Mouse (Mus musculus): ENCODE data around the gene Drg1. TPM values are rescaled to one million over a fixed set of nuclear protein-coding genes. Genes with fewer than 3 reads are reported as not detected.
A peak's percentile ranks its signal among the peaks of the same experiment; 100 is the strongest.

Drg1 gene
- polyA plus RNA-seq, 1 experiment from 2014 or later, result 182 TPM

DNA sequence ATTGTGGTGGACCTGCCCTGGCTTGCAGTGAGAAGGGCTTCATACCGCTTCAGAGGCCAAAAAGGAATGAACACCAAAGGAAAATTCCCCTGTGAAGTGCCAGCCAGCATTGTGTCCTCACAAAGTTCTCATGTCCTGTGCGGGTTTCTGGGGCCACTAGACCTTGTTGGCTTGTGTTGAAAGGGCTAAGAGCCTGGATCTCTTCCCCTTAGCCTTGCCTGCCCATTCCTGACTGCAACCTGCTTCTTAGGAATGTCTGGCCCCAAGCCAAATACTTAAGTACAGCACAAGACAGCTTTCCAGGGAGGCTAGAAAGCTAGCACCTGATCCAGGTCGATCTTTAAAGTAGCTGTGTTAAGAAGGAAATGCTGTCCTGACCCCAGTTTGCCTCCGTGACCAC lies 36.6 kb upstream of the Drg1 start:
- Histone ChIP-seq H3K9ac (ENCODE audit: low read depth, low read length) (no peak overlapping the region), H3K27me3 (ENCODE audit: control insufficient read depth, insufficient read depth, low read length) (no peaks in the 10 kb centered on the region)
- WGBS (ENCODE audit: insufficient replicate concordance), result 77% methylated on average over 4 of the region's 4 CpGs

DNA sequence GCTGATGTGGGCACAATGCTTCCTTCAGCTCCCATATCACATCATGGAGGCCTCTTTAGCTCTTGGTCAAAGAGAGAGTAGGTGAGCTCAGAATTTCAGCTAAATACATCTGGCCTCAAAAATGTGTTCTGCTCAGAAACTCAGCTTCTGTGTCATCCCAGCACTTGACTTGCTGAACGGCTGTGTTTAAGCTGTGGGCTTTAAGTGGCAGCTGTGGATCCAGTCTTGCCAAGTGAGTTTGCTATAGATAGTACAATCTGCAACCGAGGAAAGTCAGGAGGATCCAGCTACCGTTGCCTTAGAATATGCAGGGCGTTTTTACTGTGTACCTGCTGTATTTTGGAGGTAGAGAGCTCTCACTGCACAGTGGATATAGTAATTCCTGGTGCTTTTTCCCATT lies 36.2 kb upstream of the Drg1 start:
- Histone ChIP-seq H3K27me3 (ENCODE audit: control insufficient read depth, insufficient read depth, low read length) (no peaks in the 10 kb centered on the region), H3K36me3 (ENCODE audit: control insufficient read depth, insufficient read depth, low read length) (peaks cover 63% of the 10 kb centered on the region), H3K4me3 (ENCODE audit: low read depth, low read length) (no peak overlapping the region), H3K4me1 (ENCODE audit: control insufficient read depth, insufficient read depth, low read length) (no peaks in the 10 kb centered on the region), H3K9me3 (replicated peaks; ENCODE audit: control insufficient read depth, low read length) (no peaks in the 10 kb centered on the region), H3K9ac (ENCODE audit: low read depth, low read length) (no peak overlapping the region), H3K27ac (ENCODE audit: low read depth, low read length) (no peak overlapping the region), H3K4me2 (no peak overlapping the region)
- WGBS (ENCODE audit: insufficient replicate concordance), result 73% methylated on average over 4 of the region's 4 CpGs
- ATAC-seq (replicated peaks; ENCODE audit: insufficient number of reproducible peaks, low FRiP score, low TSS enrichment), result no peak

More for the DNA sequence above, 36.6 kb upstream of the Drg1 start:
- H3K4me2 ChIP-seq, result no peak overlapping the region
- no peaks in the 10 kb centered on the region for H3K9me3 ChIP-seq (replicated peaks; ENCODE audit: control insufficient read depth, low read length)
- no peak for ATAC-seq (replicated peaks; ENCODE audit: insufficient number of reproducible peaks, low FRiP score, low TSS enrichment)
- H3K4me3 ChIP-seq (ENCODE audit: low read depth, low read length), result no peak overlapping the region
- no peak overlapping the region for H3K27ac ChIP-seq (ENCODE audit: low read depth, low read length)
- no peaks in the 10 kb centered on the region for H3K4me1 ChIP-seq (ENCODE audit: control insufficient read depth, insufficient read depth, low read length)
- H3K36me3 ChIP-seq (ENCODE audit: control insufficient read depth, insufficient read depth, low read length), result peaks cover 67% of the 10 kb centered on the region

DNA sequence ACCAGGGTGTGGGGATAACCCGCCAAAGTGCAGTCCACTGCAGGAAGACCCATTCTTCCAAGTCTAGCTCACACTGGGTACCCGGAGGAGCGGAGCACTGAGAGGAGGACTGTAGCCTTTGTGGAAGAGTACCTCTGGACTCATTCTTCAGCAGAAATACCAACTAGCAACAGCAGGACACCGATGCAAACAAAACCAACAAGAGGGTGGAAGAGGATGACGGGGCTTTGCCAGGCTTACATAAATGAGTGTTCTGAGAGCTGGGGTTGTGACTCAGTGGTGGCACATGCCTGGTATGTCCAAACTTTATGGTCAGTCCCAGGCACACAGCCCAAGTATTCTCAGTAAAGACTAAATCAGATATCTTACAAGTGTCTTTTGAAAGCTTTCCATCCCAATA lies 34.9 kb upstream of the Drg1 start:
- Histone ChIP-seq H3K9me3 (replicated peaks; ENCODE audit: control insufficient read depth, low read length) (no peaks in the 10 kb centered on the region), H3K4me2 (no peak overlapping the region), H3K36me3 (ENCODE audit: control insufficient read depth, insufficient read depth, low read length) (peaks cover 58% of the 10 kb centered on the region), H3K27ac (ENCODE audit: low read depth, low read length) (no peak overlapping the region), H3K4me1 (ENCODE audit: control insufficient read depth, insufficient read depth, low read length) (no peaks in the 10 kb centered on the region), H3K4me3 (ENCODE audit: low read depth, low read length) (no peak overlapping the region), H3K27me3 (ENCODE audit: control insufficient read depth, insufficient read depth, low read length) (no peaks in the 10 kb centered on the region), H3K9ac (ENCODE audit: low read depth, low read length) (no peak overlapping the region)
- 92% methylated on average over 5 of the region's 5 CpGs for WGBS (ENCODE audit: insufficient replicate concordance)
- no peak for ATAC-seq (replicated peaks; ENCODE audit: insufficient number of reproducible peaks, low FRiP score, low TSS enrichment)

DNA sequence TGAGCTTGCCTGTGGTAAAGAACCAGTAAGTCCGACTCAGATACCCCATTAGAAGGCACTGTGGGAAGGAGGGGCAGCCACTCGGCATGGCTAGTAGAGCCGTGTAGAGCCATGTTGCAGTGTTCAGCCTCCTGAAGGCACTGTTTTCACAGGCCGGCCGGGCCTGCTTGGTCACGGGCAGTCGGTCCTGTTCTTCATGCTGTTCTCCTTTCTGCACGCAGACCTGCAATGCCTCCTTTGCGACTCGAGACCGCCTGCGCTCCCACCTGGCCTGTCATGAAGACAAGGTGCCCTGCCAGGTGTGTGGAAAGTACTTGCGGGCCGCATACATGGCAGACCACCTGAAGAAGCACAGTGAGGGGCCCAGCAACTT lies 32.6 kb upstream of the Drg1 start:
- Histone ChIP-seq H3K36me3 (ENCODE audit: control insufficient read depth, insufficient read depth, low read length) (peaks cover 61% of the 10 kb centered on the region), H3K9ac (ENCODE audit: low read depth, low read length) (no peak overlapping the region), H3K9me3 (replicated peaks; ENCODE audit: control insufficient read depth, low read length) (no peaks in the 10 kb centered on the region), H3K4me3 (ENCODE audit: low read depth, low read length) (no peak overlapping the region), H3K27ac (ENCODE audit: low read depth, low read length) (no peak overlapping the region), H3K4me2 (no peak overlapping the region), H3K27me3 (ENCODE audit: control insufficient read depth, insufficient read depth, low read length) (no peaks in the 10 kb centered on the region), H3K4me1 (ENCODE audit: control insufficient read depth, insufficient read depth, low read length) (peaks cover 9% of the 10 kb centered on the region)
- 92% methylated on average over 14 of the region's 14 CpGs for WGBS (ENCODE audit: insufficient replicate concordance)
- no peak for ATAC-seq (replicated peaks; ENCODE audit: insufficient number of reproducible peaks, low FRiP score, low TSS enrichment)

DNA sequence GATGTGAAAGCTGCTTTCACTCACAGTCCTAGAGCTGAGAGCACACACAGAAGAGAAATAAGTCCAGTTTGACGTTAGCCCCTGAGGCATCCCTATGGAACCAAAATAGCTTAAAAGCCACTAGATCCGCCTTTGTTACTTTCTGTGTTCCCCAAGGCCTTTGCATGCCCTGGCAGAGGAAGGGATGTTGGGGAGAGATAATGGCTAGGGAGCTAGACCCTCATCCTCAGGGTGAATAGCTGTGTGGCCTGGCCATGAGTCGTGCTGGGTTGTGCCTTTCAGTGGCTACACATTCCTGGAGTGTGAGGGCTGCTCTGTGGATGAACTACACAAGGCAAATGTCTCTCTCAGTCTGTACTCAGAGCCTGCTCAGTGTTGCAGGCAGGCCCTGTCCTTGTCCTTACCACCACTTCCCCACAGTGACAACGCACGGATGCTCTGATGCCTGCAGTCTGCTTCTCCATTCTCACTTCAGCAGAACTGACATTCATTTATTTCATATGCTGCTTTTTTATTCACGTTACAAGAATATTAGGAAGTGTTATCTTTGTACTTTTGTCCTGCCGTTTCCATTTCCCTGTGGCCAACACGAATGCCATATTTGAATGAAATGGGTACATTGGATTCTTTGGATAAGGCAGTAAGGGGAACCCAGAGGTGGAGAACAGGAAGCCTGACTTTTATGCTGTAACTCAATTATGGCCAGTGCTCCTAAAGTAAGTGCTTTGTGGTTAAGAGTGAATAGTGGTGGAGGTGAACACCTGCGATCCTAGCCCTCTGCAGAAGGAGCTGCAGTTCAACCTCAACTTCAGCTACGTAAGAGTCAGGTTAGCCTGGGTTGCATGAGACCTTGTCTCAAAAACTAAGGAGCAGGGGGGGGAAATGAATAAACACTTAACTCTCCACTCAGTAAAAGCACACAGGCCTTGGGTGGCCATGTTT lies 31.9 kb upstream of the Drg1 start:
- Histone ChIP-seq H3K4me2 (no peak overlapping the region), H3K4me3 (ENCODE audit: low read depth, low read length) (no peak overlapping the region), H3K27ac (ENCODE audit: low read depth, low read length) (no peak overlapping the region), H3K9me3 (replicated peaks; ENCODE audit: control insufficient read depth, low read length) (no peaks in the 10 kb centered on the region), H3K9ac (ENCODE audit: low read depth, low read length) (no peak overlapping the region), H3K4me1 (ENCODE audit: control insufficient read depth, insufficient read depth, low read length) (peaks cover 15% of the 10 kb centered on the region), H3K36me3 (ENCODE audit: control insufficient read depth, insufficient read depth, low read length) (peaks cover 61% of the 10 kb centered on the region), H3K27me3 (ENCODE audit: control insufficient read depth, insufficient read depth, low read length) (no peaks in the 10 kb centered on the region)
- 85% methylated on average over 10 of the region's 10 CpGs for WGBS (ENCODE audit: insufficient replicate concordance)
- ATAC-seq (replicated peaks; ENCODE audit: insufficient number of reproducible peaks, low FRiP score, low TSS enrichment), result no peak

DNA sequence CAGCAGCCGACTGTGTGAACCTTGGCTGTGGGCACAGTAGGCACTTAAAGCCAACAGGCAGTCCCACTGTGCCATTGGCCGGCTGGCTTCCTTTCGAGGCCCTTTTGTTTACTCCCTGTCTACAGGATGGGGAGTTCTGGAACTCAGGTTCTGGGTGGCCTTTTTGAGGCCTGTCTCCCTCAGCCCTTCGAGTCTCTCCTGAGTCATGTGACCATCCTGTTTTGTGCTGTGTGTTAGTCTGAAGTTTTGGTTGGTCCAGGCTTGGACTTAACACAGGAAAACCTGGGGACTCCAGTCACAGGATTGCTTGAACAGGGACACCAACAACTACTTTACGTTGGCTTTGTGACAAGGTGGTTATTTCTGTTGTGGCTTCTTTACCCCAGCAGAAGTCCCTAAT lies 29.8 kb upstream of the Drg1 start:
- Histone ChIP-seq H3K27me3 (ENCODE audit: control insufficient read depth, insufficient read depth, low read length) (no peaks in the 10 kb centered on the region), H3K4me1 (ENCODE audit: control insufficient read depth, insufficient read depth, low read length) (peaks cover 27% of the 10 kb centered on the region), H3K9ac (ENCODE audit: low read depth, low read length) (no peak overlapping the region), H3K4me2 (no peak overlapping the region), H3K9me3 (replicated peaks; ENCODE audit: control insufficient read depth, low read length) (no peaks in the 10 kb centered on the region), H3K36me3 (ENCODE audit: control insufficient read depth, insufficient read depth, low read length) (peaks cover 48% of the 10 kb centered on the region), H3K27ac (ENCODE audit: low read depth, low read length) (no peak overlapping the region), H3K4me3 (ENCODE audit: low read depth, low read length) (no peak overlapping the region)
- ATAC-seq (replicated peaks; ENCODE audit: insufficient number of reproducible peaks, low FRiP score, low TSS enrichment), result no peak
- 70% methylated on average over 5 of the region's 5 CpGs for WGBS (ENCODE audit: insufficient replicate concordance)

DNA sequence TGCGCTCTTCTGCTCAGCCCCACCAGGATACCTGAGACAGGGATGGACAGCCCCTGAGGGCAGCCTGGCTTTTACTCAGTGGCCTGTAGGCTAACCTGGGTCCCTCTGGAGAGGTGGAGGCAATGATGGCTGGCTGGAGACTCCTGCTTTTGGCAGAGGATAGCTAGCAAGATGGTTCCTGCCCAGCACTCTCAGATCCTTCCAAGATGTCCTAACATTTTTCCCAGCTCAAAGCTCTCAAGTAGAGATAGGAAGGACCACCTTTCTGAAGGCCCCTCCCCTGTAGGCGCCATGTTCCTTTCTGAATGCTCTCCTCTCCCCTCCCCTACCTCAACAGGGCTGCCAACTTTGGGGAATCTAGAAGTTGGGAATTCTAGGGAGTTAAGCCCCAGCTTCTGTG lies 28.4 kb upstream of the Drg1 start:
- Histone ChIP-seq H3K4me3 (ENCODE audit: low read depth, low read length) (no peak overlapping the region), H3K9ac (ENCODE audit: low read depth, low read length) (no peak overlapping the region), H3K36me3 (ENCODE audit: control insufficient read depth, insufficient read depth, low read length) (peaks cover 37% of the 10 kb centered on the region), H3K4me2 (no peak overlapping the region; the same call in 1 of the 2 replicates), H3K27me3 (ENCODE audit: control insufficient read depth, insufficient read depth, low read length) (no peaks in the 10 kb centered on the region), H3K4me1 (ENCODE audit: control insufficient read depth, insufficient read depth, low read length) (peaks cover 29% of the 10 kb centered on the region), H3K27ac (ENCODE audit: low read depth, low read length) (no peak overlapping the region), H3K9me3 (replicated peaks; ENCODE audit: control insufficient read depth, low read length) (no peaks in the 10 kb centered on the region)
- no peak for ATAC-seq (replicated peaks; ENCODE audit: insufficient number of reproducible peaks, low FRiP score, low TSS enrichment)
- 77% methylated on average over 2 of the region's 2 CpGs for WGBS (ENCODE audit: insufficient replicate concordance)

DNA sequence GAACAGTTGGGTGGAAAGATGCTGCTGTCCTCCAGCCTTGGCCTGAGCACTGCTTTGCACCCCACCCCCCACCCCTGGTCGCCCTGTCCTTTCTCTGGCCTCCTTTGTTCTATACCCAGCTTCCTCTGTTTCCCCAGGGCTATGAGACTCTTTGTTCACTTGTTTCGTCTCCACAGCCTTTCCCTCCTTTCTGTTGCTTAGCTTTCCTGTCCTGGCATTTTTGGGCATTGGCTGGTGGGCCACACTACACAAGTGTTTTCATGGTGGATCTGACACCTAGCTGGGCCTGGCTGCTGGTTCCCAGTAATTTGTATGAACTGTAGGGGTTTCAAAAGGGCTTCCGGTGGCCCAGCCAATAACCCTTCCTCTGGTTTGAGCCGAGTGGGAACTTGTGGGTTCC lies 27.1 kb upstream of the Drg1 start:
- WGBS (ENCODE audit: insufficient replicate concordance), result 49% methylated on average over 4 of the region's 4 CpGs
- Histone ChIP-seq H3K36me3 (ENCODE audit: control insufficient read depth, insufficient read depth, low read length) (peaks cover 26% of the 10 kb centered on the region), H3K4me1 (ENCODE audit: control insufficient read depth, insufficient read depth, low read length) (peaks cover 29% of the 10 kb centered on the region), H3K27me3 (ENCODE audit: control insufficient read depth, insufficient read depth, low read length) (no peaks in the 10 kb centered on the region), H3K4me2 (peak overlapping the region; percentile 100), H3K27ac (ENCODE audit: low read depth, low read length) (peak overlapping the region; percentile 88), H3K4me3 (ENCODE audit: low read depth, low read length) (peak overlapping the region; percentile 73), H3K9ac (ENCODE audit: low read depth, low read length) (peak overlapping the region; percentile 99), H3K9me3 (replicated peaks; ENCODE audit: control insufficient read depth, low read length) (no peaks in the 10 kb centered on the region)
- no peak for ATAC-seq (replicated peaks; ENCODE audit: insufficient number of reproducible peaks, low FRiP score, low TSS enrichment)
